Mouse (Mus musculus): ENCODE results near the gene Arhgef3.
"Not testable (repeated sequence)": the region's sequence is repeated elsewhere in the genome, so short reads cannot be mapped to it uniquely, and the experiment has no call there.

The Arhgef3 gene

DNA sequence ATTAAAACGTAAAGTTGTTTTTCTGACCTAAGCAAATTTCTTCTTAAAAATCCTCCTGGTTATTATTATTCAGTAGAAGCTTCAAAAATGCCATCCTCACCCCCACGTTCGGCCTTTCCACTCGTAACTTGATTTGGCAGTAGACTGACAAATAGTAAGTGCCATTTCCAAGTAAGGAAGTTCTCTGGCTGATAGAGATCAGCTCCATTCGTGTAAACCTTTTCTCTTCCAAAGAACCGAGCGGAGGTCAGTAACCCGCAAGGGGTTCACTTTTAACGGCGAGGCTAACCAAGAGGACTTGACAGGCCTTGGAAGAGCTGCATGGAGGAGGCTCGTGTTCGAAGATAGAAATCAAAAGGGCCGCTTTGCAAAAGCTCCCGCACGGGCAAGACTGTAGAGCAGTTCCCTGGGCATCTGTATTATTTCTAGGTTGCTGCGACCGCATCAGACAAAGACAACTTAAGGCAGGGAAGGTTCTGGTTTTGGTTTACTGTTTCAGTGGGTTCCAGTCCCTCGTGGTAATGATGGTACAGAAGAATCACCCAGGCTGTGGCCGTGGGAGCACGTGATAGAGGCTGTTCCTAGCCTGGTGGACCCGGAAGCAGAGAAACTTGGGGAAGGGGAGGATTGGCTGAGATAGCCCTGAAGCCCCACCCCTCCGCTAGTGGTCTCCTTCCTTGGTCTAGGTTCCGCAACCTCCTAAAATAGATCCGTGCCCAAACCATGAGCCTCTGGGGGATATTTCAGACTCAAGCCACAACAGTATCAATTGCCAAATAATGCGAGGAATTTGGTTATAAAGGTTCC, 117.5 kb downstream of the Arhgef3 start:
- no peak for DNase-seq (ENCODE audit: low read depth)

DNA sequence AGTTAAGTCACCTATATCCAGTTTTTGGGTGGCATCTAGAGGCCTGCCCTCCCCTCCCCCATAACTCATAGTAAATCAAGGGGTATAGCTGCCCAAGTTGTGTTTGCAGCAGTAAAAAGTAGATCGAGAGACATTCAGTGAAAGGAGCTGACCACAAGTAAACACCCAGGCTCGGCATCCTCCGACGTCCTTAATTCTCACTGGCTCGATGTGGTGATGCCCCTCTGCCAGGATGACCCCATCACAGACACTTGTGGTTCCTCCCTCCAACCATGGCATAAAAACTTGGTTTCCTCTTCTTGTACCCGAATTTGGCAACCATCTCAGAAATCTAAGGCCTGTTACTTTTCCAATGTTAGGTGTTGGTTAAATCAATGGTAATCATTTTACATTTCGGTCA, 118.4 kb downstream of the Arhgef3 start:
- no peak for DNase-seq (ENCODE audit: low read depth)

DNA sequence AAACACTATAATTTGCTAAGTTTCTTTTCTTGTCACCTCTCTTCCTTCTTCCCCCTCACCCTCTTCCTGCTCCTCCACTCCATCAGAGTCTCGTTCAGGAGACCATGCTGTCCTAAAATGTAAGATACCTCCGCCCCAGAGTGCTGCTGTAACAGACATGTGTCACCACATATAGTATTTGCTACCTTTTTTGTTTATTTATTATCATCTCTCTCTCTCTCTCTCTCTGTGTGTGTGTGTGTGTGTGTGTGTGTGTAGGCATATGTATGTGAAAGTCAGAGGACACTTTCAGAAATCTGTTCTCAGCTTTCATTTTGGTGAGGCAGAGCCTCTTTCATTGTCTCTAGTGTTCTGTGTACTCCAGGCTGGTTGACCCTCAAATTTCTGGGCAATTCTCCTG, 119.0 kb downstream of the Arhgef3 start:
- DNase-seq (ENCODE audit: low read depth), result no peak

DNA sequence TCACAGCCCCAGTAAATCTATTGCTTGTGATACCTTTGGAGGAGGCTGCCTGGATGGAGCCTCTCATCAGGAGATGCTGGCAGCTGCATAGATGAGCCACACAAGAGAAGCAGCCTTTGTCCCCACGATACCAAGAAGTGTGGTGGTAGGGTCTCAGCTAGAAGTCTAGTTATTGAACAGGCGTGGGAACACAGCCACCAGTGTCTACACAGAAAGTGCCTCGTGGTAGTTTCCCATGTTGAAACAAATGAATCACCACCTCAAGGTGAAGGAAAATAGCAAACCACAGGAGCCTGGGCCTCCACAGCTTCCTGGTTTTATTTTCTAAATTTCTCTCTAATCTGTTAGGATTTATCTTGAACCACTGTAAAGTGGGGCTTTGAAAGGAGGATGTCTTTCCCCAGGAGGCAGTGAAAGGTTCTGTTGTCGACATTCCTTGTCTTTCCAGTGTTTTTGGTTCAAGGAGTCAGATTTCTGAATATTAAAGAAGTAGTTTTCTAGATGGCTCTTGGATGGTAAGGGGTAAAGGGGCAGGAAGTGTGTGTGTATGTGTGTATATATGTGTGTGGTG, 119.7 kb downstream of the Arhgef3 start:
- DNase-seq (ENCODE audit: low read depth), result no peak

DNA sequence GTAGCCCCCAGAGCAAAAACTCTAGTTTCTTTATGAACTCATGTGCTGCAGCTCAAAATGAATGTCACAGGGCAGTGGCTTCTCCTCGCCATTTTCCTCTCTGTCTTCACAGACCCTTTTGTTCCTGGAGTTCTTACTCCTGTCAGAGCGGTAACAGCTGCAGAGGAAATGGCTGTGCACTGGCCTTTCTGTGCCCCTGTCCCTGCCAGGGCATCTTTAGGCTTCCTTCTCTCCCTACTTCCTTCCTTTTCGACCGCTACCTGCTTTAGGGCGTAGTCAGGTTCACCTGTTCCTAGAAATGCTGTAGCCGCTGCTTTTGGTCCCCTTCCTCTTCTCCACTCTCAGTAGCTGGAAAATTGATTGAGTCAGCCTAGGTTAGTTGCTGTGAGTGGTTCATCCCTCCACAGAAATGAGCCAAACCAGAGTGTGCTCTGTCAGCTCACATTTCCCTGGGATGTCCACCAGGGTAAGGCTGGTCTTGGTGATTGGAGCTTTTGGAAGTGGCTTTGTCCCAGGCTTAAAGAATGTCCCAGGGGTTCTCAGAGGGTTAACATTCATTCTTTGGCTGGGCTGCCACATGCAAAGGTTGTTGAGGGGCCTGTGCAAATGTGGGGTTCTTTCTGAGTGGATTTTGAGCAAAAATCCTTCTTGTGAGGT, 121.3 kb downstream of the Arhgef3 start:
- DNase-seq (ENCODE audit: low read depth), result no peak

DNA sequence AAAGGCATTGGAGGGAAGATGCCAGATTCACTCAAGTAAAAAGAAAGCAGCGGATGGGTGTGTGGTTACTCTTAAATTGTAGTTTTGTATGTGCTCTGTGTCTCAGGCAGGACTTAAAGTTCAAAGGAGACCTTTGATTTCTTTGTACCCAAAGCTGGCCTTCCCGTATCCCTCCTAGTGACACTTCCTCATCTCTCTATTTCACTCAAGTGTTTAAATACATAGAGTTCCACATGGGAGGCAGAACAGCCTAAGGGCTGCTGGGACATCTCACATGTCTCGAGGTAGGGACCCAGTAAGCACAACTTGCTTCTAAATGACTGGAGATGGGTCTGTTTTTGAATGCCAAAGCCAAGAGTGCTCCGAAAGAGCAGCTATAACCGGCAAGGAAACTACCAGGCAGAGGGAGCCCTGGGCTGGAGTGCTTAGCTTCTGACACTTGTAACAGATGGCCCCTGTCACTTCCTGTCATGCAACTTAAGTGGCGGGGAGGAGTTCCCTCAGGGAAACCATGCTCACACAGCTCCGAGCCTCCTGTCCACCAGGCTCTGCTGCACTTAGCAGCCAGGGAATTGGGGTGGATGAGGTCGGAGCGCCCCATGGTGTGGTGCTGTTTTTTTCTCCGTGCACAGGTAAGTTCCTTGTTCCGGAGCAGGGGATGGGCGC, 123.0 kb downstream of the Arhgef3 start:
- DNase-seq (ENCODE audit: low read depth), result no peak

DNA sequence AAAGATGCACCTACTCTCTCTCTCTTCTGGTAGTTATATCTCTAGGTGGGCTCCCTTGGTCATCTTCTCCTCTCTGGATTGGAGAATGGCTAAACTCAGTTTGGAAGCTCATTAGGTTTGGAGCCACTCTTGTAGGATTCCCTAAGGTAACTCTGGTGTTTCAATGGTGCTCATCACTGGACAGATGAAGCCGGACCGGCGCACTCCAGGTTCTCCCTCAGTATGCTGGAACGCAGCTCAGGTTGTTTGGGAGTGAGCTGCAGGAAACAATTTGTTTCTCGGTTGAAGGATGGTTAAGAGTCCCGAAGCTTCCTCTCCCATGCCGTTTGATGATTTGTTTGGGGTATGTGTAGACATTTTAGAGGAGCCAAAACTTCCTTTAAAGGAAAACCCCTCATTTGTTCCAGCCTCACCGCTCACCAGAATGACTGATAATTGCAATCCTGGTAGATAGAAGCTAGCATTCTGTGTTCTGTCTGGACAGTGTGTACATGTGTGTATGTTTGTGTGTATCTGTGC, 124.0 kb downstream of the Arhgef3 start:
- no peak for DNase-seq (ENCODE audit: low read depth)

DNA sequence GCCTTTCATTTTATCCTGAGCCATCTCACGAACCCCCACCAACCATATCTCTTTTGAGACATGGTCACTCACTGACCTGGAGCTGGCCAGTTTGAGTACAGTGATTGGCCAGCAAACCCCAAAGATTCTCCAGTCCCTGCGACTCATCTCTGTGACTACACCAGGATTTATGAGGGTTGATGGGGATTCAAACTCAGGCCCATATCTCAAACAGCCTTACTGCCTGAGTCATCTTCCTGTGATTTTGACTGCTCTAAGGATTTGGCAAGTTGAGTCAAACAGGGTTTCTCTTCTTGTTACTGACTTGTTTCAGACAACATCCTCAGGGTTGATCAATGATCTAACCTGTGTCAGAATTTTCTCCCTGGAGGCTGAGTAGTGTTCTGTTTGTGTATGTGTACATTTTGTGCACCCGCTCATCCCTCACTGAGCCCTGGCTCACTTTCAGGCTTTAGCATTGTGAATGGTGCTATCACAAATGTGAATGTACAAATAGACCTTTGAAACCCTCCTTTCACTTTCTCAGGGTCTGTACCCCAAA, 124.9 kb downstream of the Arhgef3 start:
- peak; percentile 10 for DNase-seq (ENCODE audit: low read depth)

DNA sequence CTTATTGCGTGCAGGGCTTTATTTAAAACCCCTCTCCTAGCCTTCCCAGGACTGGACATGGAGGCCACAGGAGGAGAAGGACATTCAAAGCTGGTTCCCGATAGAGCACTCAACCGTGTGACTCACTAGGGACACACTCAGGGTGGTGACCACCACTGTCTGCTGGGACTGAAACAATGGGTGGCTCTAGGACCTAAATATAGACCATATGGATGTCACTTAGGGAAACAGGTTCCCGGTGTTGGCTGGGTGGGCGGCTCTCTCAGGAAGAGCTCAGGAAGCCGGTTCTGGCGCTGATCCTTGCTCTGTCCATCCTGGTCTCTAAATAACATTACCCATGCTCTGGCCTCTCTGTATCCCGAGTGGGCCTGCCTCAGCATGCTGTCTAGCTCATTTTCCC, 127.6 kb downstream of the Arhgef3 start:
- DNase-seq (ENCODE audit: low read depth), result no peak

DNA sequence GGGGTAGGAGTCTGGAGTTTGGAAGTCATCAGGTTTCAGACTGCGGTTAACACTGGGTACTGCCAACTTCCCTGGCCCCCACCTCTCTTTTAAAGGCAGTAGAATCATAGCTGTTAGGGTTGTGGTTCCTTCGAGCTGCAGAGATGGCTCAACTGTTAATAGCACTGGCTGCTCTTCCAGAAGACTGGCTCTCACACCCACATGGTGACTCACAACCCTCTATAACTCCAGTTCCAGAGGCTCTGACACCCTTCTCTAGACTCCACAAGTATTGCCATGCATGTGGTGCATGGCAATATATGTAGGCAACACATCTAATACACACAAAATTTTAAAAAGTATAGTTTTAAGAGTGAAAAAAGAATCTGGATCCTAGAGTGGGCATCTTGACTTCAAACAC, 128.1 kb downstream of the Arhgef3 start:
- peak; percentile 17 for DNase-seq (ENCODE audit: low read depth)

DNA sequence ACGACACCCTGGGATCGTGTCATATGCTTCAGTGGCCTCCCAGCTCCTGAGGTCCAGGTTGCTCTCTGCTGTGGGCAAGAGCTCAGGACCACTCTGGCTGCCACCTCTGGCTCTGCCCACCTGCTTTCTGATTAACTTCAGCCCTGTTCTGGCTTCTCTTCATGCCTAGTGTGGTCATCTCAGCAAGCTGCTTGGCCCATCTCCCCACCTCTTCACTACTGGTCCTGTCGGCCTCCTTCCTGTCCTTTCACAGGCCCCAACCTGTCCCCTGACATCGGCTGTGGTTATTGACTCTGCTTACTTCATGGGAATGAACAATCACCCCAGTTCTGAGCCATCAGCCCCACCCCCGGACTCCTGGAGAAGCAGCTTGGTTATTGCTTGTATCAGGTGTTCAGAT, 128.9 kb downstream of the Arhgef3 start:
- no peak for DNase-seq (ENCODE audit: low read depth)

DNA sequence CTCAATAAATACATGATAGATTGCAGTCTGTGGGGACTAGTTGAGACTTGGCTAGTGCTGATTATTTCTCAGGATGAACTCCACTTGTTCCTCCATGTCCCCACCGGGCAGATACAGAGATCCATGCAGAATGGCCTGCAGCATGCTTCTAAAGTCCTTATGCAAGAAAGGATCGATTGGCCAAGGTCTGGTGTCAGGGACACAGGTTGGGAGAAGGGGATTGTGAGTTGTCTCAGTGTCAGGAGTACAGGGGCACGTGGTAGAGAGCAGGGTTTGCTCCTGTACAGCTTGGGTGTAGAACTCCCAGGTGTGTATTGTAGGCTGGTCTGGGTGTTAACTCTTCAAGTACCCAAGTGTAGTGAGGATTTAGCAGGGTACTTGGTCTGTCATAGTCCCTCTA, 130.2 kb downstream of the Arhgef3 start:
- no peak for DNase-seq (ENCODE audit: low read depth)

DNA sequence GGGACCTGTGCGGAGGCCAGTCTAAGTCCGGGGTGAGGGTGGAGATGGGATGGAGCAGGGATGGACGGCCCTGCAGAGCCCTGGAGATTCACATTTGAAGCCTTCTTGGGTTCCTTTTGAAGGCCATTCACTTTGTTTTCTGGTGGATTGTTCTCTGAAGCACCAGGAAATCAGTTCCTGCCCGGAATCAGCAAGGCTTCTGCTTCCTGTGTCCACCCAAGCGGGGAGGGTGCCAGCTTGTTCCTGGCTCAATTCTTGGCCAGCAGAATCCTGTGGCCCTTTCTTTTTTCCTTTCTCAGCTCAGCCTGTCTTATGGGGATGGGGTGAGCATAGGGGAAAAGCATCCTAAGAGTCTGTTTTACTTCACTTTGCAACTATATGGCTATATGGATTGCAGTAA, 131.7 kb downstream of the Arhgef3 start:
- no peak for DNase-seq (ENCODE audit: low read depth)

DNA sequence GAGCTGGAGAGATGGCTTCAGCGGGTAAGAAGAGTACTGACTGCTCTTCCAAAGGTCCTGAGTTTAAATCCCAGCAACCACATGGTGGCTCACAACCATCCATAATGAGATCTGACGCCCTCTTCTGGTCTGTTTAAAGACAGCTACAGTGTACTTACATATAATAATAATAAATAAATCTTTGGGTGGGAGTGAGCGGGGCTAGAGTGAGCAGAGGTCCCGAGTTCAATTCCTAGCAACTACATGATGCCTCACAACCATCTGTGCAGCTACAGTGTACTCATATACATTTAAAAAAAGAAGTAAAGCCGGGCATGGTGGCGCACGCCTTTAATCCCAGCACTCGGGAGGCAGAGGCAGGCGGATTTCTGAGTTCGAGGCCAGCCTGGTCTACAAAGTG, 132.2 kb downstream of the Arhgef3 start:
- DNase-seq (ENCODE audit: low read depth), result not testable (repeated sequence)

DNA sequence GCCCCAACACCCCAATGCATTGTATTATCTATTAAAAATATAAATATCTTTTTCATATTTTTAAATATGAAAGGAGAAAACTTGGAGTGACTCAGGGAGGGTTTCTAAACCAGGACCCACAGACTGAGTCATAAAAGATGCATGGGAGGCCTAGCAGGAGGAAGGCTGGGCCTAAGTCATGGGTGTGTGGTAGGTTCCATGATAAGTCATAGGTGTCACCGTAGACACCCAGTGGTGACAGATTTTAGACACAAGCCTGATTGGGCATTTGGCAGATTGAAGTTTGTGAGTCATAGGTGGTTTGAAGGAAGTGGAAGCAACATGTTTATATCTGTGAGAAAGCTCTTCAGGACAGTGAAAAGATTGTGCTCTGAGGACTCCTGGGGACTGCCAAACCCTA, 134.4 kb downstream of the Arhgef3 start:
- DNase-seq (ENCODE audit: low read depth), result peak; percentile 6

DNA sequence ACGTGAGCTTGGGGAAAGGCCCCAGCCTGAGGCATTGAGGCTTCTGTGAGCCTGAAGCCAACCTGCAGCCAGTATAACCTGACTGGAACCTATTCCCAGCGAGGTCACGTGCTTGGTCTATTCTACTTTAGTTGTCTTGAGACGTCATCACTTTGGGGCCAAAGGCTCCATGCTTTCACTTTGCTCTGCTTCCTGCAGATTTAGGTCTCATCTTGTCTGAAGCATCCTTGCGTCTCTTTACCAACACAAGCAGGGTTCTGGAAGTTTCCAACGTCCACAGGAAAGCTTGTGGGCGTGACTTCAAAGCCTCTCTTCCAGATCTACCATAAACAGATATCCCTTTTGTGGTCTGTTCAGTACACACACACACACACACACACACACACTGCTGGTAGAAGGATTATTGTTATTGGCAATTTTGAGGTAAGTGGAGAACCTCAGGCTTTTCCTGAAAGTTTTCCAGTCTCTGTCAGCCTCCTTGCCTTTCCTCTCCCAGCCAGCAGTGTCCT, 135.6 kb downstream of the Arhgef3 start:
- DNase-seq (ENCODE audit: low read depth), result no peak

DNA sequence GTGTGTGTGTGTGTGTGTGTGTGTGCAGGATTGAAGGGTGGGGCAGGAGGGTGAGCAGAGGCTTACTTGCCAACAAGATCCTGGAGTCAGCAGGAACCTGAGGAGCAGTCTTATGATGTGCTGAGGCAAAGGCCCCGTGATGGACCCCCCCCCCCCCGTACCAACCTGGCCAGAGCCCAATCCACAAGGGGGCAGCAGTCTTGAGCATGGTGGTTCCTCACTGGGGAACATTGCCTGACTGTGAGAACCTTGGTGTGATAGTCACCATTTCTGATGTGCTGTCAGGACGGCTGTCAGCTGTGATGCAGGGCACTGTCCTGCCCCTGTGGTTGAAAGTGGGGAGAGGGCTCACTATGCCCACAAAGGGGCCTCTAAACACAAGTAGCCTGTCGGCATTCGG, 138.7 kb downstream of the Arhgef3 start:
- no peak for DNase-seq (ENCODE audit: low read depth)

DNA sequence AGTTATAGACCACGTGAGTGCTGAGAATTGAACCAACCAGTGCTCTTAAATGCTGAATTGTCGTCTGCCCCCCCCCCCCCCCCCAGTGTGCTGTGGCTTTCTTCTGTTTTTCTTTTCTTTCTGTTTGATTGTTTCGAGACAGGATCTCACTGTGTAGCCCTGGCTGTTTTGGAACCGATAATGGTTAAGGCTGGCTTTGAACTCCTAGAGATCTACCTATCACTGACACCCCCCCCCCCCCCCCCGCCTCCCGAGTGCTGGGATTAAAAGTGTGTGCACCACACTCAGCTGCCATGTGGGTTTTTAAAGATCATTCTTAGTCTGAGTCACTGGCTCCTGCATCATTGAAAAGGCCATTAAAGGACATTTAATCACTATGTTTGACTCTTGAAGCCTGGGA, 147.7 kb downstream of the Arhgef3 start:
- no peak for DNase-seq (ENCODE audit: low read depth)

DNA sequence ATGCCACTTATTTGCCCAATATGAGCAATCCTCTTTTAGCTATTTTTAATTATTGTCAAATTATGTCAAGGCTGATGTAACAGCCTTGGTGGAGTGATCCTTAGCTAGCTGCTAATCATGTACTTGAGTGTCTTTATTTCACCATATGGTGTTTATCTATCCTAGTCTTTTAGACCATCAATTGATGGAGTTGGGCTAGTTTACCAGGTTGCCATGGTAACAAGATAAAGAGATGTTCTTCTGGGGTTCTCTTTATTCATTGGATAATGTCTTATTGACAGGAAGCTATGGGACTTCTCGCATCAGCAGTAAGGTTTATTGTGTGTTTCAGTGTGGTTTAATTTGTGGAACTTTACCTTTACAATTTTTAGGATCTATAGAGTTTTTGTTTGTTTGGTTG, 151.9 kb downstream of the Arhgef3 start:
- DNase-seq (ENCODE audit: low read depth), result no peak

DNA sequence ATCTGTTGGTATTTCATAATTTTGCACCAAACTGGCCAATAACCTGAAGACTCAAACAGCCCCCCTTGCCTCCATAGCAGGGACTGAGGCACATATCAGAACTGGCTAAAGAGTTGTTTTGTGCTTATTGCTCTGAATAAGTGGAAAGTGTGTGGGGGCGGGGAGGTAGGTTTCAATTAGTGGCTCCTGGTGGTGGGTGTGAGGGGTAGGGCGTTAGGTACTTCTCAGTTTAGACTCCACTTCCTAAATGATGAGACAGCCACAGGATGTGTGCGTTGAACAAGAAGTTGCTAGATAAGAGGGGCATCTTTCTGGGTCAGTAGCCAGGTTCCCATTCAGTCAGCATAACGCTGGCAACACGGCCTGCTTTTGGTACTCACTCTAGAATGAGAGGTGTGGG, 153.4 kb downstream of the Arhgef3 start:
- DNase-seq (ENCODE audit: low read depth), result no peak

DNA sequence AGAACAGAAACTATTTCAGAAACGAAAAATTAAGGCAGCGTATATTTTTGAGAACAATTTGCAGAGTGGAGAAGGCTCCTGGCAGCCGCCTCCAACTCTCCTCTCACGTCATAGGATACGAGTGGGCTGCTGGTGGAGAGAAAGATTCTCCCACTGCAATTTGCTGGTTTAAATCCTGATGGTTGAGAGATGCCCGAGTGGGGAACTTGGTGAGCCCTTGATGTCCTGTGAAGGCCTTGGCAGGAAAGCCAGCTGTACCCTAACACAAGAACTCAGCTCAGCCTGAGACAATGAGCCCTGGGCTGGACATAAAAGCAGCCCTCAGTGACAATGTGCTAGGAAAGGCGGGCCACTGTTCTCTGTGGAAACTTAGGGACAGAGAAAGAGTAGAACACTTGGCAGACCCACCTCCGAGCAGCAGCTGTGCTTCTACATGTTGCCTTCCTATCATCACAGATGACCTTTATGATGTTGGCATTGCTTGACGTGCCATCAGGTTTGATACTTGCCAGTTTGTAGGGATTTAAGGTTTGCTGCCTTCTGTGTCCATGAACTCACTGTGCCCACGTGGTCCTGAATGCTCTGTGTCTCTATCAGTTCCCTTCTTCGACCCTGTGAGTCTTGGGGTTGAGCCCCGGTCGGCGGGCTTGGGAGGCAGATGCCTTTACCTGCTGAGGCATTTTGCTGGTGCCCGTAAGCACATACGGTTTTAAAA, 154.4 kb downstream of the Arhgef3 start:
- DNase-seq (ENCODE audit: low read depth), result no peak

DNA sequence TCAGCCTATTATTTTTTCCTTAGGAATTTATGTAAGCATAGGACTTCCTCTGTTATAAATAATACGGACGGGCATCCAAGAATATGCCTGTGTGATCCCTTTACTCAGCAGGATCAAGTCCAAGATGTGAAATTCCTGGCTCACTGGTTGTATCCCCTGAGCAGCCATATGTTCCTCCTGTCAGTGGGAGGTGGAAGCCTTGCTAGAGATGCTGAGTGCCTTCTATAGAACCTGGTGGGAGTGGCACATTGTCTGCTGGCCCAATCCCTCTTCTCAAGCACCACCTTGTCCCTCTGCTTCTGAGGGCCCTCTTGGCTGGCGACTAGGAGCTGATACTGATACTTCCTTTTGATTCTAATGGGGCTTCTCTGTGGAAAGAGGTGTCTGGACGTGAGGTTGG, 155.1 kb downstream of the Arhgef3 start:
- peak; percentile 3 for DNase-seq (ENCODE audit: low read depth)

All from NIH3T3 (cell line).